Mouse (Mus musculus) stomach, postnatal 0 days (tissue): ENCODE data around the gene Rubcn.

ENCODE experiments used
- CTCF ChIP-seq: IDR thresholded peaks from 2 replicates; pipeline ENCODE4 v1.5.1; 2016; ENCODE audit warnings: antibody characterized with exemption, low read depth, mild to moderate bottlenecking, moderate library complexity
- EP300 ChIP-seq: optimal IDR thresholded peaks from 2 replicates; pipeline ENCODE3; 2016; ENCODE audit warnings: antibody characterized with exemption

- TF ChIP-seq EP300 (no peak), CTCF (no peak)
Measured at GRCm38 (mm10) chr16:32847103-32847502, 30.5 kb downstream of the Rubcn start.
